Mouse (Mus musculus): Measurements from ENCODE around the gene Zfp715. TPM values are rescaled to one million over a fixed set of nuclear protein-coding genes. Genes with fewer than 3 reads are reported as not detected.

Zfp715 gene
- polyA plus RNA-seq, 1 experiment from 2014 or later = 16.1 TPM

- Histone ChIP-seq H3K4me1 (no peaks in the 10 kb centered on the region), H3K4me3 (no peak overlapping the region), H3K27ac (no peak overlapping the region), H3K27me3 (no peaks in the 10 kb centered on the region), H3K4me2 (replicated peaks) (no peak overlapping the region), H3K9me3 (no peaks in the 10 kb centered on the region), H3K9ac (no peak overlapping the region), H3K36me3 (no peaks in the 10 kb centered on the region)
- 66% methylated on average over 2 of the region's 2 CpGs for WGBS
- ATAC-seq (ENCODE audit: insufficient number of reproducible peaks, insufficient read depth, low FRiP score, low TSS enrichment) = no peak
Measured at GRCm38 (mm10) chr7:43344020-43344419, 30.9 kb upstream of the Zfp715 start.

GRCm38 (mm10) chr7:43343191-43343590 lies 30.1 kb upstream of the Zfp715 start:
- H3K4me2 ChIP-seq (replicated peaks) = no peak overlapping the region
- H3K9me3 ChIP-seq = no peaks in the 10 kb centered on the region
- H3K4me3 ChIP-seq = no peak overlapping the region
- H3K36me3 ChIP-seq = no peaks in the 10 kb centered on the region
- H3K27me3 ChIP-seq = no peaks in the 10 kb centered on the region
- no peak overlapping the region for H3K9ac ChIP-seq
- no peak overlapping the region for H3K27ac ChIP-seq
- no peak for ATAC-seq (ENCODE audit: insufficient number of reproducible peaks, insufficient read depth, low FRiP score, low TSS enrichment)
- 75% methylated on average over 5 of the region's 5 CpGs for WGBS
- no peaks in the 10 kb centered on the region for H3K4me1 ChIP-seq

DNA sequence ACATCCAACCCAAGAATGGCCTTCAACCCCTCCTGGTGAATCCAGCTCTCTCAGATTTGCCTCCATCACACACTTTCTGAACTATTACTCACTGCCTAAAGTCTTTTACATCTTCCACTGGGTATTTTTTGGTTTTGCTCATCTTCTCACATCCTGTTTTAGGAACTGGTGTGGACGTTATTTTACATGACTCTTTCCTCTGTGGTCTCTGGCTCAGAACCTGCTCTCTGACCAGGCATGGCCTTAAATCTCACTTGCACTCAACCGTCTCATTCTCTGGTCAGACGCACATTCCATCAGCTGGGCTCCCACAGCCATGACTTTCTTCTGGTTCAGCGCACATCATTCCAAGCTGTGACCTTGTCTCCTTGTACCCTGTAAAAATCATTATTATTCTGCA lies 27.7 kb upstream of the Zfp715 start:
- Histone ChIP-seq H3K4me1 (no peaks in the 10 kb centered on the region), H3K4me2 (replicated peaks) (no peak overlapping the region), H3K27me3 (no peaks in the 10 kb centered on the region), H3K36me3 (no peaks in the 10 kb centered on the region), H3K27ac (no peak overlapping the region), H3K9ac (no peak overlapping the region), H3K9me3 (no peaks in the 10 kb centered on the region), H3K4me3 (no peak overlapping the region)
- ATAC-seq (ENCODE audit: insufficient number of reproducible peaks, insufficient read depth, low FRiP score, low TSS enrichment) = no peak
- 86% methylated on average over 4 of the region's 4 CpGs for WGBS

DNA sequence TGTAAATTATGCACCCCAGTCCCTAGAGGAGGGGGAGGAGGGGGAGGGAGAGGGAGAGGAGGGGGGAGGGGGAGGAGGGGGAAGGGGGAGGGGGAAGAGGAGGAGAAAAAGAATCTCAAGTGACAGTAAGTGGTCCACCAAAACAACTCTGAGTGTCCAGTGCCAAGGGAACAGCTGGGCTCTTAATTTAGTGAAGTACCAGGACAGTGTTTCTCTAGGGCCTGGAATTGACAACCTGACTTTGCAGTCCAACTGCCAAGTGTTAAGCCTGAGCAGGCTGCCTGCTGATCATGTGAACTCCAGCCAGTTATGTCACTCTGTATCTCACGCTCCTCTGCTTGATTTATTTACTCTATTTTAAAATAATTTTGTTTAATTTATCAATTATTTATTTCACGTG lies 20.8 kb upstream of the Zfp715 start:
- H3K4me3 ChIP-seq = no peak overlapping the region
- ATAC-seq (ENCODE audit: insufficient number of reproducible peaks, insufficient read depth, low FRiP score, low TSS enrichment) = no peak
- H3K9ac ChIP-seq = no peak overlapping the region
- no peaks in the 10 kb centered on the region for H3K4me1 ChIP-seq
- H3K9me3 ChIP-seq = no peaks in the 10 kb centered on the region
- H3K27ac ChIP-seq = no peak overlapping the region
- WGBS = 52% methylated on average over 2 of the region's 2 CpGs
- H3K36me3 ChIP-seq = no peaks in the 10 kb centered on the region
- no peaks in the 10 kb centered on the region for H3K27me3 ChIP-seq
- no peak overlapping the region for H3K4me2 ChIP-seq (replicated peaks)

DNA sequence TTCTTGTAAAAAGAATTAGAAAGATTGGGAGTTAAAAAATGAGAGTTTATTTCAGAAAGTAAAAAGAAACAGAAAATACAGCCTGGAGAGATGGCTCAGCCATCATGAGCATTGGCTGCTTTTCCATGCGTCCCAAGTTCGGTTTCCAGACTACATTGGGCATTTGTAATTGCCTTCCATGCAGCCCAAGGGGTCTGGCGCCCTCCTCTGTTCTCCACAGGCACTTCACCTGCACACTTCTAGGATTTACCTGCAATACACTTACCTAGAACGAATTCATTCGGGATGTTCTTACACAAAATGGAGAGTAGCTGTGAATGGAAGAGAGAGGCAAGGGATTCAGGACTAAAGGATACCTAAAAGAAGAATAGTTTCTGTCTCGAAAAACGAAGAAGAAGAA lies 20.1 kb upstream of the Zfp715 start:
- ATAC-seq (ENCODE audit: insufficient number of reproducible peaks, insufficient read depth, low FRiP score, low TSS enrichment) = no peak
- no peak overlapping the region for H3K4me2 ChIP-seq (replicated peaks)
- H3K9ac ChIP-seq = no peak overlapping the region
- H3K4me1 ChIP-seq = no peaks in the 10 kb centered on the region
- H3K4me3 ChIP-seq = no peak overlapping the region
- WGBS = 34% methylated on average over 5 of the region's 7 CpGs
- H3K36me3 ChIP-seq = no peaks in the 10 kb centered on the region
- H3K9me3 ChIP-seq = no peaks in the 10 kb centered on the region
- H3K27ac ChIP-seq = no peak overlapping the region
- no peaks in the 10 kb centered on the region for H3K27me3 ChIP-seq

DNA sequence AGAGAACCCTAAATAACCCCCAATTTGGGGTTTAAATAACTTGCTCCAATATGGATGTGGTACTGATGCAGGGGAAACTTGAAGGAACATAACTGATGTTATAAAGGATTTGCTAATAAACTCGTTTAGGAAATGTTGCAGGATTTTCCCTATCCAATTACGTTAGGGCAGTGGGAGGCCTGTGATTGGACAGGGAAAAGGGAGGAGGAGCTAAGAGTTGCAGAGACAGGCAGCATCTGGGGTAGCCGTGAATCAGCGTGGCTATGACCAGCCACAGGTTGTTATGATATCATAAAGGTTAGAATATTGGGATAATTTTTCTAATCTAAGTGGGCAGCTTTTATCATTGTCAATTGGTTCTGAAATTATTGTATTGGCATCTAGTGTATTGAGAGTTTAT lies 15.0 kb upstream of the Zfp715 start:
- Histone ChIP-seq H3K27ac (no peak overlapping the region), H3K9me3 (no peaks in the 10 kb centered on the region), H3K36me3 (no peaks in the 10 kb centered on the region), H3K4me2 (replicated peaks) (no peak overlapping the region), H3K27me3 (no peaks in the 10 kb centered on the region), H3K4me3 (no peak overlapping the region), H3K4me1 (no peaks in the 10 kb centered on the region), H3K9ac (no peak overlapping the region)
- ATAC-seq (ENCODE audit: insufficient number of reproducible peaks, insufficient read depth, low FRiP score, low TSS enrichment) = no peak
- 68% methylated on average over 4 of the region's 4 CpGs for WGBS

DNA sequence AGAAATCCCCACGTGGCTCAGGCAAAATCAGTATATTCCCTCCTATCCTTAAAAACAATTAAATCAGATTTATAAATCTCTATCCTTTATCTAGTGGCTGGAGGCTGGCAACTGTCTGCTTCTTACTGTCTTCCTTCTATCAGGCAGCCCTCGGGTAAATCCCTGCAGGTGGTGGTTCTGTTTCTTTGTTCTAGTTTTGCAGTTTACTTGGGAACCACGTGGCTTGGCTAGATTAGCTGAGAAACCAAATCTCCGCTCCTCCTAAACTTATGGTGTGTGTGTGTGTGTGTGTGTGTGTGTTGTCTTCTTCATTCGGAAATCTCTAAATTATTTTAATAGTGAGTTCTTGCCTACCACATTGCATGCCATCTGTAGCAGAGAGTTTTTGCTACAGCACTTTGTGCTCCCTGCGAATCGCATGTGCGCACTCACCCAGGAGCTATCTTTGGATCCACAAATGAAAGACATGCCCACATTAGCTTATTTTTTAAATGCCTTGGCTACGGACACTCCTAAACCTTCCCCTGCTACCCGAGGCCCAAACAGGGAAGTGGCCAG lies 13.2 kb upstream of the Zfp715 start:
- H3K27ac ChIP-seq = no peak overlapping the region
- H3K9ac ChIP-seq = no peak overlapping the region
- H3K4me3 ChIP-seq = no peak overlapping the region
- no peaks in the 10 kb centered on the region for H3K9me3 ChIP-seq
- H3K36me3 ChIP-seq = no peaks in the 10 kb centered on the region
- no peak overlapping the region for H3K4me2 ChIP-seq (replicated peaks)
- H3K27me3 ChIP-seq = no peaks in the 10 kb centered on the region
- ATAC-seq (ENCODE audit: insufficient number of reproducible peaks, insufficient read depth, low FRiP score, low TSS enrichment) = no peak
- H3K4me1 ChIP-seq = no peaks in the 10 kb centered on the region
- 52% methylated on average over 10 of the region's 10 CpGs for WGBS

DNA sequence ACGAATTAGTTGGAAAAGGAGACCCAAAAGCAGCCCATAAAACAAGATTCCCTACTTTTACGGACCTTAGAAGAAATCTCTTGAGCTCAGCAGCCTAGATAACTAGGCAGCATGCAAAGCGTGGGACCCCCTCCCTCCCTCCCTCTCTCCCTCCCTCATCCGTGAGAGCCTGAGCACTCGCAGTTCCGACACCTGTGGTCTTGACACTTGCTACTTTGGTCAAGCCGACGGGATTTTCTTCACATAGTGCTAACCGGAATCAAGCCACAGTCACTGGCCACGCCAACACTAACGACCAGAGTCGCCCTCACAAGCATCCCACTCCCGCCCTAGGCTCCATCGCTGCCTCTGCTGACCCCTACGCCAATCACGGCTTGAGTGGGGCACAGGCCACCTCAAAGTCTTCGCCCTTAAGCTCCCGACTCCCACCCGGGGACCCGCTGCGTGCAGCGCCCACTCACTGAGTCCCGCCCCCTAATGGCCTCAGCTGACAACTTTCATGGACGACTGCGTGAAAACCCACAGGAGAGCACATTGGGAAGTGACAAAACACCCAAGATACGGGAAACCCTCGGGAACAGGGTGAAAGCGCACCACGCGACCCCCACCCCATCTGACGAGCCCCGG lies 595 bp downstream of the Zfp715 start:
- ATAC-seq (ENCODE audit: insufficient number of reproducible peaks, insufficient read depth, low FRiP score, low TSS enrichment) = peak; percentile 74
- 2% methylated on average over 32 of the region's 32 CpGs for WGBS
- Histone ChIP-seq H3K36me3 (peaks cover 18% of the 10 kb centered on the region; the same call in 1 of the 2 replicates), H3K4me2 (replicated peaks) (peak overlapping the region; percentile 71), H3K4me1 (peaks cover 8% of the 10 kb centered on the region; the same call in 1 of the 2 replicates), H3K27me3 (no peaks in the 10 kb centered on the region), H3K9ac (peak overlapping the region; percentile 79), H3K4me3 (peak overlapping the region; percentile 79), H3K27ac (peak overlapping the region; percentile 80), H3K9me3 (no peaks in the 10 kb centered on the region)

DNA sequence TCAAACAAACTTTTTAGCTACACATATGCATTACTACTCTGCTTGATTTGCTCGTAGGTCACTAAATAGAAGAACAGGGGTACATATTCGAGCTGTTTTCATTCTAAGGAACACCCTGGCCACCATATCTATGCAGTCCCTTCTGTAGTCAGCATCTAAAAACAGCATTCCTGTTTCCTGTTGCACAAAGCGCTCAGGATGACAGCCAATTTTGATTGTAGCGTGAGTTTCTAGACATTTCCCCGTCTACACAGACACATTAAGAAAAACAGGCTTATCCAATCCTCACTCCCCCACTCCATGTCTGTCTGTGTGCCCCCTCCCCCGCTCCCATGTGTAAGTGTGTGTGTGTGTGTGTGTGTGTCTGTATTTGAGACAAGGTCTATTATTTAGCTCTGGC lies 1.5 kb downstream of the Zfp715 start:
- ATAC-seq (ENCODE audit: insufficient number of reproducible peaks, insufficient read depth, low FRiP score, low TSS enrichment) = no peak
- Histone ChIP-seq H3K9ac (no peak overlapping the region), H3K36me3 (peaks cover 26% of the 10 kb centered on the region; the same call in 1 of the 2 replicates), H3K4me3 (peak overlapping the region; percentile 79), H3K9me3 (no peaks in the 10 kb centered on the region), H3K27me3 (no peaks in the 10 kb centered on the region), H3K27ac (no peak overlapping the region), H3K4me2 (replicated peaks) (peak overlapping the region; percentile 71), H3K4me1 (peaks cover 8% of the 10 kb centered on the region; the same call in 1 of the 2 replicates)
- 78% methylated on average over 6 of the region's 6 CpGs for WGBS

DNA sequence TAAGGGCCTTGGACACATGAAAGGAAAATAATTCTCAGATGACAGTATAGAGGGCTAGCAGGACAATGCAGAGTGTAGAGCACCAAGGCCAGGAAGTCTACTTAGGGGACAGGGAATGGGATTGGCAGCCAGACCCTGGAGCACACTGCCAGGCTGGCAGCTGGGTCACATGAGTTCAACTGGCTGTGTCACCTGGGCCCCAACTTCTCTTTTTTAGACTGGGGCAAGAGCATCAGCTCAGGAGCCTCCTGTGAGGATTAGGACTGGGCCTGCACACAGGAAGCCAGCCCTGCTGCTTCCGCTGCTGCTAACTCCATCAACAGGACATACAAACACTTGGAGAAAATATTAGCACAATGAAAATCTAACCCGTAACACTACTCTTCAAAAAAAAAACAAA lies 4.0 kb downstream of the Zfp715 start:
- no peaks in the 10 kb centered on the region for H3K9me3 ChIP-seq
- H3K4me2 ChIP-seq (replicated peaks) = no peak overlapping the region
- H3K9ac ChIP-seq = no peak overlapping the region
- WGBS = 77% methylated on average over 2 of the region's 2 CpGs
- no peak overlapping the region for H3K27ac ChIP-seq
- H3K27me3 ChIP-seq = no peaks in the 10 kb centered on the region
- H3K36me3 ChIP-seq = peaks cover 38% of the 10 kb centered on the region
- no peak for ATAC-seq (ENCODE audit: insufficient number of reproducible peaks, insufficient read depth, low FRiP score, low TSS enrichment)
- no peak overlapping the region for H3K4me3 ChIP-seq
- peaks cover 8% of the 10 kb centered on the region; the same call in 1 of the 2 replicates for H3K4me1 ChIP-seq

GRCm38 (mm10) chr7:43305235-43305634 lies 7.9 kb downstream of the Zfp715 start:
- ATAC-seq (ENCODE audit: insufficient number of reproducible peaks, insufficient read depth, low FRiP score, low TSS enrichment) = no peak
- Histone ChIP-seq H3K4me1 (no peaks in the 10 kb centered on the region), H3K27ac (no peak overlapping the region), H3K36me3 (peaks cover 38% of the 10 kb centered on the region), H3K4me3 (no peak overlapping the region), H3K27me3 (no peaks in the 10 kb centered on the region), H3K9me3 (no peaks in the 10 kb centered on the region), H3K4me2 (replicated peaks) (no peak overlapping the region), H3K9ac (no peak overlapping the region)
- WGBS = 80% methylated on average over 3 of the region's 3 CpGs

- H3K27ac ChIP-seq = no peak overlapping the region
- H3K4me3 ChIP-seq = no peak overlapping the region
- H3K9ac ChIP-seq = no peak overlapping the region
- no peaks in the 10 kb centered on the region for H3K4me1 ChIP-seq
- no peak overlapping the region for H3K4me2 ChIP-seq (replicated peaks)
- H3K36me3 ChIP-seq = peaks cover 12% of the 10 kb centered on the region; the same call in 1 of the 2 replicates
- no peaks in the 10 kb centered on the region for H3K27me3 ChIP-seq
- H3K9me3 ChIP-seq = no peaks in the 10 kb centered on the region
- no peak for ATAC-seq (ENCODE audit: insufficient number of reproducible peaks, insufficient read depth, low FRiP score, low TSS enrichment)
- WGBS = 90% methylated on average over 3 of the region's 3 CpGs
Measured at GRCm38 (mm10) chr7:43291524-43291923, 21.6 kb downstream of the Zfp715 start.
